Mouse (Mus musculus): ENCODE results near the gene Abtb2. TPM values are rescaled to one million over a fixed set of nuclear protein-coding genes. Genes with fewer than 3 reads are reported as not detected.
A peak's percentile ranks its signal among the peaks of the same experiment; 100 is the strongest.

The Abtb2 gene
- total and polyA plus RNA-seq, 2 experiments from 2014 or later, result 6.5 to 16.9 TPM

GRCm38 (mm10) chr2:103680364-103681110 is 114.4 kb downstream of the Abtb2 start:
- no peak for DNase-seq
- Histone ChIP-seq H3K9ac (no peak overlapping the region), H3K27me3 (ENCODE audit: insufficient read depth, low read length) (no peaks in the 10 kb centered on the region), H3K4me2 (ENCODE audit: low read depth) (no peak overlapping the region), H3K36me3 (ENCODE audit: insufficient read depth) (no peaks in the 10 kb centered on the region), H3K9me3 (ENCODE audit: low read length) (no peaks in the 10 kb centered on the region), H3K4me1 (ENCODE audit: insufficient read depth) (0 out of 2 replicates have a peak, but pooled peaks cover 2% of the 10 kb centered on the region), H3K4me3 (ENCODE audit: low read depth, low read length) (no peak overlapping the region), H3K27ac (ENCODE audit: low read depth, low read length) (no peak overlapping the region)
- 84% methylated on average over 9 of the region's 9 CpGs for WGBS
- ATAC-seq, result no peak
- TF ChIP-seq CTCF (IDR thresholded peaks at IDR 0.05; ENCODE audit: low read depth), result no peak

- H3K9ac ChIP-seq, result no peak overlapping the region
- WGBS, result 79% methylated on average over 5 of the region's 5 CpGs
These were observed 115.0 kb downstream of the Abtb2 start for GRCm38 (mm10) chr2:103681149-103681548.

GRCm38 (mm10) chr2:103682261-103682722 is 116.2 kb downstream of the Abtb2 start:
- whole genome bisulfite sequencing, result 65% methylated on average over 9 of the region's 9 CpGs
- no peak for TF ChIP-seq CTCF (IDR thresholded peaks at IDR 0.05; ENCODE audit: low read depth)
- no peak overlapping the region for H3K4me3 ChIP-seq (ENCODE audit: low read depth, low read length)
- no peaks in the 10 kb centered on the region for H3K9me3 ChIP-seq (ENCODE audit: low read length)
- H3K9ac ChIP-seq, result no peak overlapping the region
- no peaks in the 10 kb centered on the region for H3K4me1 ChIP-seq (ENCODE audit: insufficient read depth)
- no peak overlapping the region for H3K27ac ChIP-seq (ENCODE audit: low read depth, low read length)
- ATAC-seq (no peak), DNase-seq (no peak)
- no peak overlapping the region for H3K4me2 ChIP-seq (ENCODE audit: low read depth)
- H3K27me3 ChIP-seq (ENCODE audit: insufficient read depth, low read length), result no peaks in the 10 kb centered on the region
- H3K36me3 ChIP-seq (ENCODE audit: insufficient read depth), result no peaks in the 10 kb centered on the region

More at GRCm38 (mm10) chr2:103681149-103681548, 115.0 kb downstream of the Abtb2 start:
- Histone ChIP-seq H3K27ac (ENCODE audit: low read depth, low read length) (no peak overlapping the region), H3K36me3 (ENCODE audit: insufficient read depth) (no peaks in the 10 kb centered on the region), H3K4me2 (ENCODE audit: low read depth) (no peak overlapping the region), H3K27me3 (ENCODE audit: insufficient read depth, low read length) (no peaks in the 10 kb centered on the region), H3K4me3 (ENCODE audit: low read depth, low read length) (no peak overlapping the region), H3K9me3 (ENCODE audit: low read length) (no peaks in the 10 kb centered on the region), H3K4me1 (ENCODE audit: insufficient read depth) (0 out of 2 replicates have a peak, but pooled peaks cover 2% of the 10 kb centered on the region)
- ATAC-seq (no peak), DNase-seq (no peak)
- TF ChIP-seq CTCF (IDR thresholded peaks at IDR 0.05; ENCODE audit: low read depth), result no peak

GRCm38 (mm10) chr2:103682927-103683442 is 116.9 kb downstream of the Abtb2 start:
- no peaks in the 10 kb centered on the region for H3K4me1 ChIP-seq (ENCODE audit: insufficient read depth)
- no peak overlapping the region for H3K27ac ChIP-seq (ENCODE audit: low read depth, low read length)
- no peaks in the 10 kb centered on the region for H3K36me3 ChIP-seq (ENCODE audit: insufficient read depth)
- no peak overlapping the region for H3K4me2 ChIP-seq (ENCODE audit: low read depth)
- no peaks in the 10 kb centered on the region for H3K27me3 ChIP-seq (ENCODE audit: insufficient read depth, low read length)
- DNase-seq (peak; percentile 52), ATAC-seq (peak; percentile 79)
- WGBS, result 46% methylated on average over 9 of the region's 9 CpGs
- no peak overlapping the region for H3K9ac ChIP-seq
- no peak overlapping the region for H3K4me3 ChIP-seq (ENCODE audit: low read depth, low read length)
- no peaks in the 10 kb centered on the region for H3K9me3 ChIP-seq (ENCODE audit: low read length)
- TF ChIP-seq CTCF (IDR thresholded peaks at IDR 0.05; ENCODE audit: low read depth), result no peak

GRCm38 (mm10) chr2:103684431-103684830 is 118.3 kb downstream of the Abtb2 start:
- Histone ChIP-seq H3K4me1 (ENCODE audit: insufficient read depth) (no peaks in the 10 kb centered on the region), H3K27me3 (ENCODE audit: insufficient read depth, low read length) (no peaks in the 10 kb centered on the region), H3K36me3 (ENCODE audit: insufficient read depth) (no peaks in the 10 kb centered on the region), H3K4me2 (ENCODE audit: low read depth) (no peak overlapping the region), H3K9ac (no peak overlapping the region), H3K9me3 (ENCODE audit: low read length) (no peaks in the 10 kb centered on the region), H3K4me3 (ENCODE audit: low read depth, low read length) (no peak overlapping the region), H3K27ac (ENCODE audit: low read depth, low read length) (no peak overlapping the region)
- ATAC-seq, result no peak
- no peak for TF ChIP-seq CTCF (IDR thresholded peaks at IDR 0.05; ENCODE audit: low read depth)
- DNase-seq, result no peak
- WGBS, result 92% methylated on average over 2 of the region's 2 CpGs

- Histone ChIP-seq H3K4me1 (ENCODE audit: insufficient read depth) (no peaks in the 10 kb centered on the region), H3K9ac (no peak overlapping the region), H3K27ac (ENCODE audit: low read depth, low read length) (no peak overlapping the region), H3K36me3 (ENCODE audit: insufficient read depth) (no peaks in the 10 kb centered on the region), H3K27me3 (ENCODE audit: insufficient read depth, low read length) (no peaks in the 10 kb centered on the region), H3K9me3 (ENCODE audit: low read length) (no peaks in the 10 kb centered on the region), H3K4me3 (ENCODE audit: low read depth, low read length) (no peak overlapping the region), H3K4me2 (ENCODE audit: low read depth) (no peak overlapping the region)
- DNase-seq (no peak), ATAC-seq (0 out of 2 replicates have a peak, but pooled peaks have one; percentile 7)
- no peak for TF ChIP-seq CTCF (IDR thresholded peaks at IDR 0.05; ENCODE audit: low read depth)
- 72% methylated on average over 7 of the region's 7 CpGs for WGBS
These were observed 118.9 kb downstream of the Abtb2 start for GRCm38 (mm10) chr2:103684926-103685577.

GRCm38 (mm10) chr2:103685581-103685980 is 119.5 kb downstream of the Abtb2 start:
- Histone ChIP-seq H3K27me3 (ENCODE audit: insufficient read depth, low read length) (no peaks in the 10 kb centered on the region), H3K4me1 (ENCODE audit: insufficient read depth) (no peaks in the 10 kb centered on the region), H3K4me2 (ENCODE audit: low read depth) (no peak overlapping the region), H3K4me3 (ENCODE audit: low read depth, low read length) (no peak overlapping the region), H3K36me3 (ENCODE audit: insufficient read depth) (no peaks in the 10 kb centered on the region), H3K9me3 (ENCODE audit: low read length) (no peaks in the 10 kb centered on the region), H3K27ac (ENCODE audit: low read depth, low read length) (no peak overlapping the region), H3K9ac (no peak overlapping the region)
- no peak for DNase-seq
- no peak for ATAC-seq
- TF ChIP-seq CTCF (IDR thresholded peaks at IDR 0.05; ENCODE audit: low read depth), result no peak
- WGBS, result 90% methylated on average over 4 of the region's 4 CpGs
